Mouse (Mus musculus): ENCODE results near the gene Rpl21. TPM values are rescaled to one million over a fixed set of nuclear protein-coding genes. Genes with fewer than 3 reads are reported as not detected.

The Rpl21 gene
- polyA plus RNA-seq, 1 experiment from 2014 or later = 754 TPM

DNA sequence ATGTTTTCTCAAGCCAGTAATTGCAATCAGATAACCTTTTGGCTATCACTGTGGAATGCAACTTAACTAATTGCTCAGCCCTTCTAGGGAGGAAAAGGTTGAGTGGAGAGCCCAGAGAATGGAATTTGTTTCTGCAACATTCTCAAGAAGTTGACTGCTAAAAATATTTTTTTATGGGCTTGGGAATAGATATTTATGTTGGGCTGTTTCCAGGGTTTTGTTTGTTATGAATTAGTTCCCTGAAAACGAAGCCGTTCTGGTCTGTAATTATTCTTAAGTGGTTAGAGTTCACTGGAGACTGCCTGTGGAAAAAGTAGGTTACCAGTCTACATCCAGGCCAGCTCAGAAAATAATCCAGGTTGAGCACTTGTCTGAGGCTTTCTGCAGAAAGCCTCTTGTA lies 13.8 kb downstream of the Rpl21 start:
- Histone ChIP-seq H3K36me3 (ENCODE audit: control insufficient read depth, insufficient read depth, low read length) (no peaks in the 10 kb centered on the region), H3K4me2 (replicated peaks; ENCODE audit: low read depth, low read length) (peak overlapping the region; percentile 98; the same call in 1 of the 2 replicates), H3K4me1 (ENCODE audit: control insufficient read depth, insufficient read depth, low read length) (peaks cover 9% of the 10 kb centered on the region), H3K4me3 (ENCODE audit: low read depth, low read length) (no peak overlapping the region), H3K9ac (replicated peaks; ENCODE audit: low read depth, low read length) (no peak overlapping the region), H3K9me3 (ENCODE audit: control insufficient read depth, low read depth, low read length) (no peaks in the 10 kb centered on the region), H3K27me3 (ENCODE audit: control insufficient read depth, insufficient read depth, low read length) (no peaks in the 10 kb centered on the region), H3K27ac (ENCODE audit: low read length) (no peak overlapping the region)
- no peak for ATAC-seq (ENCODE audit: insufficient number of reproducible peaks, insufficient read depth, low FRiP score, low read depth)
- 32% methylated on average over 2 of the region's 2 CpGs for WGBS

DNA sequence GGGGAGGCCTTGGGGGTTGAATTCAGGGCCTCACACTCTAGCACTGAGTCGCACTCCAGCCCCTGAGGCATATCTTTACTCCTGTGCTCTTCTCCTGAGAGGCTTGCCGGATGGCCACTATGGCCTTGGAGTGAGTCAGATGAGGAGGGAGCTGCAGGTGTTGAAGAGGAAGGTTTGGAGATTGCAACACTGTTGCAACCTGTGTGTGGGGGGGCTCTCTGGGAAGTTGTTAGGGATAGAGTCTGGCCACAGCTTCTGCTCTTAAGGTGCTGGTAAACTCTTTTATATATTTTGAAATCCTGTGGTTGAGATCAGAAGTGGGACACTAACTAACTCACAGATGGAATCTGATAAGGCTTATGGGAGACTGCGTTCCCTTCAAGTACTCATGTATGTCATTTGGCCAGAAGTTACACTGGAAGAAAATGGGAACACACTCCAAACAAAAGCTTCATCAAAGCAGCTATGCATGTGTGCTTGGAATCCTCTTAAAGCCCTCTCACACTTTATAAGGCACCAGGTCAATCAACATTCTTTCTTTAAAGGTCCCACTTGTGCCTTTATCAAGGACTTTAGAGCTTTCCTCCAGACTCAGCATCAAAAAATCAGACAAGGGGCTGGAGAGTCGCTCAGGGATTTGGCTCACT lies 16.4 kb downstream of the Rpl21 start:
- no peak overlapping the region for H3K9ac ChIP-seq (replicated peaks; ENCODE audit: low read depth, low read length)
- ATAC-seq (ENCODE audit: insufficient number of reproducible peaks, insufficient read depth, low FRiP score, low read depth) = no peak
- no peak overlapping the region for H3K4me3 ChIP-seq (ENCODE audit: low read depth, low read length)
- no peaks in the 10 kb centered on the region for H3K36me3 ChIP-seq (ENCODE audit: control insufficient read depth, insufficient read depth, low read length)
- H3K4me2 ChIP-seq (replicated peaks; ENCODE audit: low read depth, low read length) = no peak overlapping the region
- 91% methylated on average over 4 of the region's 4 CpGs for WGBS
- no peak overlapping the region for H3K27ac ChIP-seq (ENCODE audit: low read length)
- H3K9me3 ChIP-seq (ENCODE audit: control insufficient read depth, low read depth, low read length) = no peaks in the 10 kb centered on the region
- H3K27me3 ChIP-seq (ENCODE audit: control insufficient read depth, insufficient read depth, low read length) = no peaks in the 10 kb centered on the region
- peaks cover 9% of the 10 kb centered on the region for H3K4me1 ChIP-seq (ENCODE audit: control insufficient read depth, insufficient read depth, low read length)

DNA sequence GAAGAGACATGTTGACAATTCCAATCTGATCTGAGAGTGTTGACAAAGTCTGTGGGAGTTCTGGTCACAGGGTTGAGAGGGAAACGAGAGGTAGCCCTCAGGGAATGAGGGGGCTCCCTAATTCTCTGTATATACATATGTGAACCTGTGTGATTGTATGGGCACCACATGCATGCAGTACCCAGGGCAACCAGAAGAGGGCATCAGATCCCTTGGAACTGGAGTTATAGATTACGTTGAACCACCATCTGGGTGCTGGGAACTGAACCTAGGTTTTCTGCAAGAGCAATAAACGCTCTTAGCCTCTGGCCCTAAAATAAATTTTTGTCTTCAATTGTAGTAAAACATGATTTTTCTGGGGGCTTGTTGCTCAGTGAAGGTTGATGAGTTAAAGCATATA lies 23.4 kb downstream of the Rpl21 start:
- Histone ChIP-seq H3K4me1 (ENCODE audit: control insufficient read depth, insufficient read depth, low read length) (no peaks in the 10 kb centered on the region), H3K9me3 (ENCODE audit: control insufficient read depth, low read depth, low read length) (no peaks in the 10 kb centered on the region), H3K4me3 (ENCODE audit: low read depth, low read length) (no peak overlapping the region), H3K36me3 (ENCODE audit: control insufficient read depth, insufficient read depth, low read length) (no peaks in the 10 kb centered on the region), H3K27ac (ENCODE audit: low read length) (no peak overlapping the region), H3K4me2 (replicated peaks; ENCODE audit: low read depth, low read length) (no peak overlapping the region), H3K27me3 (ENCODE audit: control insufficient read depth, insufficient read depth, low read length) (no peaks in the 10 kb centered on the region), H3K9ac (replicated peaks; ENCODE audit: low read depth, low read length) (no peak overlapping the region)
- WGBS = 92% methylated on average over 3 of the region's 3 CpGs
- ATAC-seq (ENCODE audit: insufficient number of reproducible peaks, insufficient read depth, low FRiP score, low read depth) = no peak

DNA sequence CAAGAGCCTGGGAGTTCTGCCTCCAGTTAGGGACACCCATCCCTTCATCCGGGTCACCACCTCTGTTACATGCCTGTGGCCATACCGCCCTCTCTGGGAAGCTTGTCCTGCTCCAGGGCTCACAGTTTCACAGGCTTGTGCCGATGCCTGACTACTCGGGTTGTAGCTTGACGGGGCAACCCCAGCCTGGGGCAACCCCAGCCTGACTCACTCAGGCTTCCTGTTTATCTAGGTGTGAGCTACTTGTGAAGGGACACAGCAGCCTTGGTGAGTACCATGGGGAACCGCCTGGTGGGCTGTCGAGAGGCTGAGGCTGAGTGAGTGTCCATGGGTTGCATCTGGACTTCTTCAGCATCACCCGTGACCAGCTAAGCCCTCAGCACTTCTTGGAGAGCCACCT lies 24.9 kb downstream of the Rpl21 start:
- Histone ChIP-seq H3K27ac (ENCODE audit: low read length) (no peak overlapping the region), H3K4me3 (ENCODE audit: low read depth, low read length) (no peak overlapping the region), H3K9me3 (ENCODE audit: control insufficient read depth, low read depth, low read length) (no peaks in the 10 kb centered on the region), H3K4me2 (replicated peaks; ENCODE audit: low read depth, low read length) (no peak overlapping the region), H3K9ac (replicated peaks; ENCODE audit: low read depth, low read length) (no peak overlapping the region), H3K27me3 (ENCODE audit: control insufficient read depth, insufficient read depth, low read length) (no peaks in the 10 kb centered on the region), H3K4me1 (ENCODE audit: control insufficient read depth, insufficient read depth, low read length) (no peaks in the 10 kb centered on the region), H3K36me3 (ENCODE audit: control insufficient read depth, insufficient read depth, low read length) (no peaks in the 10 kb centered on the region)
- 76% methylated on average over 8 of the region's 8 CpGs for WGBS
- ATAC-seq (ENCODE audit: insufficient number of reproducible peaks, insufficient read depth, low FRiP score, low read depth) = no peak

DNA sequence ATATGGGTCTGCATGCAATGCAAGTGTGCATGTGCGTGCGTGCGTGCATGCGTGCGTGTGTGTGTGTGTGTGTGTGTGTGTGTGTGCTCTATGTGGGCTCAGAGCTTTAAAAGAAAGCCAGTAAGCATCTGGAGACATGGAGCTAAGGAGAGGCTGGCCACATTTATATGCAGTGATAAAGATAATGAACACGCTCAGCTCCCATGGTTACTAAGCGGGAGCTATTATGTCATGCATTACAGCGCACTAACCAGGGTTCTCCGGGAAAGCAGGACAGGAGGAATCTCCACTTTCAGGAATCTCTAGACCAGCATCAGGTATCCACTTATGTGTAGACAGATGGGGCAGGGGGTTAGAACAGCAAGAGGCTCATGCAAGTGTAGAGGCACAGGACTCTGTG lies 26.1 kb downstream of the Rpl21 start:
- no peak overlapping the region for H3K9ac ChIP-seq (replicated peaks; ENCODE audit: low read depth, low read length)
- H3K4me1 ChIP-seq (ENCODE audit: control insufficient read depth, insufficient read depth, low read length) = no peaks in the 10 kb centered on the region
- 92% methylated on average over 9 of the region's 9 CpGs for WGBS
- H3K27ac ChIP-seq (ENCODE audit: low read length) = no peak overlapping the region
- H3K4me3 ChIP-seq (ENCODE audit: low read depth, low read length) = no peak overlapping the region
- no peak overlapping the region for H3K4me2 ChIP-seq (replicated peaks; ENCODE audit: low read depth, low read length)
- no peaks in the 10 kb centered on the region for H3K9me3 ChIP-seq (ENCODE audit: control insufficient read depth, low read depth, low read length)
- H3K27me3 ChIP-seq (ENCODE audit: control insufficient read depth, insufficient read depth, low read length) = no peaks in the 10 kb centered on the region
- ATAC-seq (ENCODE audit: insufficient number of reproducible peaks, insufficient read depth, low FRiP score, low read depth) = no peak
- H3K36me3 ChIP-seq (ENCODE audit: control insufficient read depth, insufficient read depth, low read length) = no peaks in the 10 kb centered on the region

DNA sequence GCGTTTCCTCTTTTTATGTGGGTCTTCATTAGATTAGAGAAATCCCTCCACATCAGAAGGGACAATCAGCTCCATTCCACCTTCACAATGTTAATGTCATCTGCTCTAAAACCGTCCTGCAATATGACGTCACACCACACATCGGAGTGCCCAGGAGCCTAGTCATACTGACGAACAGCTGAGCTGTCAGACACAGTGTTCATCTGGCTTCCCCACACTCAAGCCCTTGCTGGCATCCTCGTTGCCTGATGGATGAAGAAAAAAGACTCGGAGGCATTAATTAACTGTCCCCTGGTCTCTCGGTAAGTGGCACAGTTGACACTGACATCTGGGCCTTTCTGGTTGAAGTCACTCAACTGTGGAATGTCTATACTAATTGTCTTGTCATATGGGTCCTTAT lies 26.6 kb downstream of the Rpl21 start:
- H3K4me2 ChIP-seq (replicated peaks; ENCODE audit: low read depth, low read length) = no peak overlapping the region
- H3K4me3 ChIP-seq (ENCODE audit: low read depth, low read length) = no peak overlapping the region
- H3K27ac ChIP-seq (ENCODE audit: low read length) = no peak overlapping the region
- H3K36me3 ChIP-seq (ENCODE audit: control insufficient read depth, insufficient read depth, low read length) = no peaks in the 10 kb centered on the region
- WGBS = 80% methylated on average over 8 of the region's 8 CpGs
- no peak for ATAC-seq (ENCODE audit: insufficient number of reproducible peaks, insufficient read depth, low FRiP score, low read depth)
- no peaks in the 10 kb centered on the region for H3K4me1 ChIP-seq (ENCODE audit: control insufficient read depth, insufficient read depth, low read length)
- no peaks in the 10 kb centered on the region for H3K9me3 ChIP-seq (ENCODE audit: control insufficient read depth, low read depth, low read length)
- no peak overlapping the region for H3K9ac ChIP-seq (replicated peaks; ENCODE audit: low read depth, low read length)
- no peaks in the 10 kb centered on the region for H3K27me3 ChIP-seq (ENCODE audit: control insufficient read depth, insufficient read depth, low read length)

DNA sequence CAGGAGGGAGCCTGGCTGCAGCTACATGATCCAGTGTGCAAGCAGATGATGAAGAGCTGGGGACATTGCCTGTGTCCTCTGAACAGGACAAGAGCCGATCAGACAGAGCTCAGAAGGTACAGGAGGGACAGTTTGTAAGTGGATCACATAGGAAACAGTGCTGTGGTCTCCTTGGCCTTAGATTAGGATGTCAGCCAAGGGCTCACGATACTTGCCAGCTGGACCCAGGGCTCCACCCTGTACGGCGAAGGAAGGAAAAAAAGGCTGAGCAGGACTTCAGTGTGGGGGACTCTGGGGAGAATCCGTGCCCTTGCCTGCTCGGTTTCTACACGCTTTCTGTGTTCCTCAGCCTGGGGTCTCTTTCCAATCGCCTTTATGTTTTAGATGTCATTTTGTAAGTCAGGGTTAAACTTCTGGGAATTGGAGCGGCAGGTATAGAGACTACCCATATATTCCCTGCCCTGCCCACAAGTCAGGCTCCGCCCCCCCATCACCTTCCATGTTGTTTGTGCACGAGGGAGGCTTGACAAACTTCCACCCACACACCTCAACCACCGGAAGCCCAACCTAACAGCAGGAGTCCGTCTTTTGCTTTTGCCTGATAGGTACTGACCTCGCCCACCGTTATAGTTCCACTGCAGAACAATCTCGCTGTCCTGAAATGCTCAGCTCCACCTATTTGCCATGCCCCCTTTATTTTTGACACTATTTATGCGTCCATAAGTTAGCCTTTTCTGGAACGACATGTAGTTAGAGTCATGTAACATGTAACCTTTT lies 27.7 kb downstream of the Rpl21 start:
- no peak overlapping the region for H3K9ac ChIP-seq (replicated peaks; ENCODE audit: low read depth, low read length)
- no peak overlapping the region for H3K27ac ChIP-seq (ENCODE audit: low read length)
- no peak overlapping the region for H3K4me2 ChIP-seq (replicated peaks; ENCODE audit: low read depth, low read length)
- ATAC-seq (ENCODE audit: insufficient number of reproducible peaks, insufficient read depth, low FRiP score, low read depth) = no peak; the same call in 1 of the 2 replicates
- no peaks in the 10 kb centered on the region for H3K4me1 ChIP-seq (ENCODE audit: control insufficient read depth, insufficient read depth, low read length)
- H3K27me3 ChIP-seq (ENCODE audit: control insufficient read depth, insufficient read depth, low read length) = no peaks in the 10 kb centered on the region
- 71% methylated on average over 18 of the region's 18 CpGs for WGBS
- H3K9me3 ChIP-seq (ENCODE audit: control insufficient read depth, low read depth, low read length) = no peaks in the 10 kb centered on the region
- no peaks in the 10 kb centered on the region for H3K36me3 ChIP-seq (ENCODE audit: control insufficient read depth, insufficient read depth, low read length)
- no peak overlapping the region for H3K4me3 ChIP-seq (ENCODE audit: low read depth, low read length)

DNA sequence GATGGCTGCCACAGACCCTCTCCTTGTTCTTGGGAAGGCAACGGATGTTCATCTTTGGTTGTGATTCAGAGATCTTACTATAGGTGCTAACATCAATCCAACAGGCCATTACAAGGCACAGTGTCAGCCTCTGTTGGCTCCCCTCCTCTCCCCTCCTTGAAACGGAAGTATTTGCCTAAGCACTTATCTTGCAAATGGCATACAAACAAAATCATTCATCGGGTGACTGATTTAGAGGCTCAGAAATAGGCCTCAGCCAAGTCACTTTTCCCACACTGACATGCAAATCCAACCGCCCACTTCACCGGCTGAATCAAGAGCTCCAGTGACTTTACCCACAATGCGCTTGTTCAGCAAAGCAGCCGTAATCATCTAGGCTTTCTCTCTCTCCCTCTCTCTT lies 28.9 kb downstream of the Rpl21 start:
- 39% methylated on average over 7 of the region's 7 CpGs for WGBS

More for the DNA sequence above, 28.9 kb downstream of the Rpl21 start:
- Histone ChIP-seq H3K4me3 (ENCODE audit: low read depth, low read length) (no peak overlapping the region), H3K27ac (ENCODE audit: low read length) (no peak overlapping the region), H3K9ac (replicated peaks; ENCODE audit: low read depth, low read length) (no peak overlapping the region), H3K4me2 (replicated peaks; ENCODE audit: low read depth, low read length) (no peak overlapping the region), H3K9me3 (ENCODE audit: control insufficient read depth, low read depth, low read length) (no peaks in the 10 kb centered on the region), H3K36me3 (ENCODE audit: control insufficient read depth, insufficient read depth, low read length) (no peaks in the 10 kb centered on the region), H3K27me3 (ENCODE audit: control insufficient read depth, insufficient read depth, low read length) (no peaks in the 10 kb centered on the region), H3K4me1 (ENCODE audit: control insufficient read depth, insufficient read depth, low read length) (no peaks in the 10 kb centered on the region)
- no peak for ATAC-seq (ENCODE audit: insufficient number of reproducible peaks, insufficient read depth, low FRiP score, low read depth)
